Mouse (Mus musculus) G1E (cell line): Measurements from ENCODE around the gene Clec16a. TPM values are rescaled to one million over a fixed set of nuclear protein-coding genes. Genes with fewer than 3 reads are reported as not detected.

Source experiments
- ATAC-seq: 2 replicates; pipeline ENCODE4 v1.8.0; 2016; ENCODE audit warnings: mild to moderate bottlenecking; ENCODE audit not compliant: insufficient number of reproducible peaks, poor library complexity, low FRiP score, severe bottlenecking; ENCODE audit errors: extremely low read depth
- DNase-seq: peaks from one replicate; pipeline ENCODE4 v3.0.0; 2012; ENCODE audit warnings: low spot score
- H3K27me3 ChIP-seq: 2 replicates; pipeline ENCODE4 v1.6.1; 2012; ENCODE audit warnings: mild to moderate bottlenecking, low read length, inconsistent platforms; ENCODE audit not compliant: insufficient read depth
- H3K36me3 ChIP-seq: replicated peaks from 2 replicates; pipeline ENCODE3; 2012; ENCODE audit warnings: mild to moderate bottlenecking, inconsistent platforms
- H3K4me1 ChIP-seq: 2 replicates; pipeline ENCODE4 v1.6.1; 2012; ENCODE audit warnings: low read depth, low read length, inconsistent platforms, mixed read lengths; ENCODE audit not compliant: insufficient read depth
- H3K4me3 ChIP-seq: 2 replicates; pipeline ENCODE4 v1.5.1; 2012; ENCODE audit warnings: low read depth, mild to moderate bottlenecking, inconsistent platforms, low read length, moderate library complexity, mixed read lengths
- H3K9me3 ChIP-seq: replicated peaks from 2 replicates; pipeline ENCODE4 v1.6.1; 2012; ENCODE audit warnings: inconsistent platforms
- CTCF ChIP-seq: IDR thresholded peaks from 2 replicates; pipeline ENCODE4 v1.5.1; 2012; ENCODE audit warnings: low read depth, low read length, inconsistent platforms, mixed read lengths
- GATA1 ChIP-seq: IDR thresholded peaks from 2 replicates; pipeline ENCODE4 v1.6.1; 2012; ENCODE audit warnings: borderline replicate concordance, low read length, inconsistent platforms, mixed read lengths
- GATA2 ChIP-seq: IDR thresholded peaks from 2 replicates; pipeline ENCODE4 v1.6.1; 2012; ENCODE audit warnings: low read depth, low read length, inconsistent platforms, borderline replicate concordance
- POLR2AphosphoS5 ChIP-seq: IDR thresholded peaks from 2 replicates; pipeline ENCODE4 v1.6.1; 2012; ENCODE audit warnings: low read depth, low read length, inconsistent platforms; ENCODE audit not compliant: insufficient replicate concordance
- TAL1 ChIP-seq: conservative IDR thresholded peaks from 2 replicates; pipeline ENCODE4 v1.6.1; 2012; ENCODE audit warnings: low read depth, low read length, inconsistent platforms, mixed read lengths
- polyA plus RNA-seq: library from polyadenylated mRNA; stranded (reverse); fragments of >175 nt; gene quantifications from 2 replicates; pipeline ENCODE4 v1.2.3, GENCODE M21; 2012
- total RNA-seq, 2 experiments: library from RNA; stranded (forward) in 1 of 2; stranded (reverse) in 1 of 2; fragments of 200-1000 nt in 1 of 2; fragments of >200 nt in 1 of 2; fragmentation: Nextera tagmentation in 1 of 2; gene quantifications; 2 replicates each; pipeline ENCODE4 v1.2.3; 2014 to 2017

Clec16a gene
- total and polyA plus RNA-seq, 3 experiments: 12.6 to 47.9 (median 18.1) TPM

GRCm38 (mm10) chr16:10520908-10521614, 24.1 kb upstream of the Clec16a start:
- Histone ChIP-seq H3K4me1 (peaks cover 11% of the 10 kb centered on the region), H3K4me3 (no peak overlapping the region), H3K27me3 (peaks cover 23% of the 10 kb centered on the region), H3K9me3 (no peaks in the 10 kb centered on the region), H3K36me3 (no peaks in the 10 kb centered on the region)
- ATAC-seq: no peak
- DNase-seq: peak; percentile 44
- TF ChIP-seq GATA2: no peak
- peak; percentile 61 for TF ChIP-seq CTCF

GRCm38 (mm10) chr16:10522811-10523210, 22.3 kb upstream of the Clec16a start:
- no peak for ATAC-seq
- peaks cover 26% of the 10 kb centered on the region for H3K27me3 ChIP-seq
- H3K9me3 ChIP-seq: no peaks in the 10 kb centered on the region
- DNase-seq: no peak
- peaks cover 13% of the 10 kb centered on the region for H3K4me1 ChIP-seq
- no peak overlapping the region for H3K4me3 ChIP-seq
- H3K36me3 ChIP-seq: no peaks in the 10 kb centered on the region
- TF ChIP-seq CTCF: peak; percentile 60; the same call in 1 of the 2 replicates
- TF ChIP-seq POLR2AphosphoS5: no peak

- H3K36me3 ChIP-seq: no peaks in the 10 kb centered on the region
- no peak overlapping the region for H3K4me3 ChIP-seq
- ATAC-seq: no peak
- peaks cover 23% of the 10 kb centered on the region for H3K27me3 ChIP-seq
- TF ChIP-seq GATA2 (no peak), POLR2AphosphoS5 (no peak), CTCF (no peak), TAL1 (no peak)
- peaks cover 13% of the 10 kb centered on the region for H3K4me1 ChIP-seq
- no peaks in the 10 kb centered on the region for H3K9me3 ChIP-seq
- no peak for DNase-seq
Measured at GRCm38 (mm10) chr16:10523650-10524049, 21.5 kb upstream of the Clec16a start.

GRCm38 (mm10) chr16:10524866-10525609, 20.1 kb upstream of the Clec16a start:
- Histone ChIP-seq H3K27me3 (peaks cover 23% of the 10 kb centered on the region), H3K9me3 (no peaks in the 10 kb centered on the region), H3K36me3 (peaks cover 3% of the 10 kb centered on the region), H3K4me3 (no peak overlapping the region), H3K4me1 (peaks cover 13% of the 10 kb centered on the region)
- DNase-seq: no peak
- TF ChIP-seq POLR2AphosphoS5 (no peak), GATA2 (no peak), TAL1 (no peak), GATA1 (no peak), CTCF (no peak)
- no peak for ATAC-seq

DNA sequence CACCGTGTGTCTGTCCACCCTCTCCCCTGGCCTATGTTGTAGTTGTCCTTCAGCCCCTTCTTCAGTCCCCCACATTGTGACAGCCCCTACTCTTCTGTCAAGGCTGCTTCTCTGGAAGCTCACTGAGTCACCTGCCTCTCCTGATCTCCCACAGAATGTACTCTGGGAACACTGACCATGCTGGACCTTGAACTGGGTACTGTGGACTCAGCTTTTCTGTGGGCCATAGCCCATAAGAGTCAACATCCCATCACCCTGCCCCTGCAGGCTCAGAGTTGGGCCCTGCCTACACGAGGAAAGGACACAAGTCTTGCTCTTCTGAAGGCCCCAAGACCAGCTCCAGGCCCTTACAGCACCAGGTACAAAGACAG, 19.5 kb upstream of the Clec16a start:
- no peak for DNase-seq
- ATAC-seq: no peak
- Histone ChIP-seq H3K4me1 (peaks cover 13% of the 10 kb centered on the region), H3K27me3 (peaks cover 23% of the 10 kb centered on the region), H3K4me3 (no peak overlapping the region), H3K36me3 (peaks cover 8% of the 10 kb centered on the region), H3K9me3 (no peaks in the 10 kb centered on the region)
- no peak for TF ChIP-seq CTCF
- TF ChIP-seq GATA1: no peak
- TF ChIP-seq GATA2: no peak
- no peak for TF ChIP-seq TAL1
- TF ChIP-seq POLR2AphosphoS5: no peak

DNA sequence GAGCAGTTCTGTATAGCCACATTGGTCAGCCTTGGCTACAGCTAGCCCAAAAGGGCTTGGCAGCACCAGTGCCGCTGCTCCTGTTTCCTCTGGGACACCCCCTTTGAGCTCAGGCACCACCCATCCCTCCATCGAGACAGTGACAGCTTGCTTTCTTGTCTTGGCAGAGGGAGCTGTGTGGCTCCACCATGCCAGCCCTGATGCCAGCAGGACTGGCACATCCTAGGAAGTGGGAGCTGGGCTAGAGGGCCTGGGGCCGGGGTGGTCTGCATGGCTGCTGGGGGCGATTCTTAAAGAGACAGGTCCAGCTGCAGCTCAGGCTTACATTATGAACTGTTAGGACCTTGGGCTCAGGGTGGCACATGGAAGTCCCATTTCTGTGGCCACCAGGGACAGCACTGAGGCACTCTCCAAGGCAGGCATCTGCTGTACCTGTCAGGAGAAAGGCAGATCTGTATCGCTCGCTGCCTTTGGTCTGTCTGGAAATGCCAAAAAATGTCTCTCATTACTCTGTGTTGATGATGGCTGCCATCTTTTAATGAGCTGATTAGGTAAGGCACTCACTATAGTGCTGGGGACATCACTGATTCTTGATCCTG, 18.0 kb upstream of the Clec16a start:
- Histone ChIP-seq H3K4me1 (peaks cover 13% of the 10 kb centered on the region), H3K9me3 (no peaks in the 10 kb centered on the region), H3K36me3 (peaks cover 20% of the 10 kb centered on the region), H3K4me3 (no peak overlapping the region), H3K27me3 (peaks cover 20% of the 10 kb centered on the region)
- ATAC-seq (no peak), DNase-seq (no peak)
- TF ChIP-seq TAL1 (no peak), CTCF (no peak), POLR2AphosphoS5 (no peak), GATA2 (no peak), GATA1 (no peak)

DNA sequence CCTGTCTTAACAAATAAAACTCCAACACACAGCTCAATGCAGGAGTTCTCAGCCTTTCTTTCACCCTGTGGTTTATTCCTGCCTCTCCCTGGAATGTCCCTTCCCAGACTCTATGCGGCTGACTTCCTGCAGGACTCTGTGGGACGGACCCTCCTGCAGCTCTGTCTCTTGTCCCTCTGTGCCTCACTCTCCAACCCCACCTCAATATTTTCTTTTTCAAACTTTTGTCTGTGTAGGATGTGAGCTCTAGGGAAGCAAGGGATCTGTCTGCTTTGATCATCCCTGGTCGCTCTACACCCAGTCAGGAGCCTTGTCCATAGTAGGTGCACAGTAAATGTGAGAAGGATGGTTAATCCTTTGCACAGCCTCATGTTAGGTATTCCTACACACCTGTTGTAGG, 16.8 kb upstream of the Clec16a start:
- peaks cover 13% of the 10 kb centered on the region for H3K4me1 ChIP-seq
- DNase-seq (no peak), ATAC-seq (no peak)
- H3K27me3 ChIP-seq: peaks cover 20% of the 10 kb centered on the region
- H3K4me3 ChIP-seq: no peak overlapping the region
- peaks cover 30% of the 10 kb centered on the region for H3K36me3 ChIP-seq
- TF ChIP-seq GATA1 (no peak), TAL1 (no peak), GATA2 (no peak), POLR2AphosphoS5 (no peak), CTCF (no peak)
- no peaks in the 10 kb centered on the region for H3K9me3 ChIP-seq
